Mouse (Mus musculus) testis, adult 2 months (tissue): ENCODE data around the gene Fstl4.

Experiments used
- CTCF ChIP-seq: fragments of 200-500 bp; IDR thresholded peaks from 2 replicates; pipeline ENCODE4 v1.5.1; 2012; ENCODE audit warnings: low read depth, mild to moderate bottlenecking, inconsistent platforms, low read length, moderate library complexity; ENCODE audit not compliant: control insufficient read depth, insufficient read depth, insufficient replicate concordance
- POLR2A ChIP-seq: fragments of 200-500 bp; IDR thresholded peaks from 2 replicates; pipeline ENCODE4 v1.6.1; 2012; ENCODE audit warnings: low read depth, mild to moderate bottlenecking, inconsistent platforms, low read length, moderate library complexity; ENCODE audit not compliant: control insufficient read depth

DNA sequence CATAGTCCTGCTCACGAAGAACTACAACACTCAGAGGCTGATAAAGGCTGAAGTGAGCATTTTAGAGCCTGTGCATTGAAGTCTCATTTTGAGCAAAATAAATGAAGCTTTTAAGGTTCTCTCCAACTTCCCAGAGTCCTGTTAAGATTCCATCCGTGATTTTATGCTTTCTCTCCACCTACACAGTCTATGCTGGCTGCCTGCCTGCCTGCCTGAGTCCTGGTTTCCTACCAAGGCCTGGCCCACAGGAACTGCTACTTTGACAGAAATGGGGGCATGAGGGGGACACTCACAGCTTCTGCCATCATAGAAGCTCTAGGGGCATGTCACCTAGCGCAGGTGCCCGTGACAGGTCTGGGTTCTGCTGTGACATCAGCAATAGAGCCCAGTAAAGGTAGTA, 125.1 kb downstream of the Fstl4 start:
- TF ChIP-seq CTCF (no peak), POLR2A (no peak)
